Mouse (Mus musculus): ENCODE measurements around the gene Slc36a3. TPM values are rescaled to one million over a fixed set of nuclear protein-coding genes. Genes with fewer than 3 reads are reported as not detected.
"Not testable (repeated sequence)": the region's sequence is repeated elsewhere in the genome, so short reads cannot be mapped to it uniquely, and the experiment has no call there.

The Slc36a3 gene
- polyA plus RNA-seq, 1 experiment from 2014 or later: not detected

- Histone ChIP-seq H3K27ac (ENCODE audit: low read length) (no peak overlapping the region), H3K4me3 (replicated peaks; ENCODE audit: low read length) (no peak overlapping the region), H3K4me1 (replicated peaks; ENCODE audit: control insufficient read depth, insufficient read depth, low read length) (no peaks in the 10 kb centered on the region), H3K9ac (replicated peaks; ENCODE audit: low read depth, low read length) (no peak overlapping the region), H3K36me3 (ENCODE audit: control insufficient read depth, insufficient read depth) (no peaks in the 10 kb centered on the region), H3K4me2 (ENCODE audit: low read length) (no peak overlapping the region), H3K27me3 (replicated peaks; ENCODE audit: control insufficient read depth, insufficient read depth, low read length) (no peaks in the 10 kb centered on the region), H3K9me3 (ENCODE audit: control insufficient read depth, low read length) (no peaks in the 10 kb centered on the region)
- 92% methylated on average over 2 of the region's 2 CpGs for WGBS
- no peak for ATAC-seq
Measured at GRCm38 (mm10) chr11:55117031-55117430, 34.5 kb downstream of the Slc36a3 start.

- H3K9ac ChIP-seq (replicated peaks; ENCODE audit: low read depth, low read length): no peak overlapping the region
- H3K27ac ChIP-seq (ENCODE audit: low read length): no peak overlapping the region
- no peaks in the 10 kb centered on the region for H3K4me1 ChIP-seq (replicated peaks; ENCODE audit: control insufficient read depth, insufficient read depth, low read length)
- no peaks in the 10 kb centered on the region for H3K27me3 ChIP-seq (replicated peaks; ENCODE audit: control insufficient read depth, insufficient read depth, low read length)
- 91% methylated on average over 3 of the region's 3 CpGs for WGBS
- H3K9me3 ChIP-seq (ENCODE audit: control insufficient read depth, low read length): no peaks in the 10 kb centered on the region
- H3K4me3 ChIP-seq (replicated peaks; ENCODE audit: low read length): no peak overlapping the region
- no peaks in the 10 kb centered on the region for H3K36me3 ChIP-seq (ENCODE audit: control insufficient read depth, insufficient read depth)
- ATAC-seq: no peak
- H3K4me2 ChIP-seq (ENCODE audit: low read length): no peak overlapping the region
Measured at GRCm38 (mm10) chr11:55116004-55116403, 35.5 kb downstream of the Slc36a3 start.

GRCm38 (mm10) chr11:55114291-55114690 is 37.2 kb downstream of the Slc36a3 start:
- no peak overlapping the region for H3K27ac ChIP-seq (ENCODE audit: low read length)
- no peaks in the 10 kb centered on the region for H3K4me1 ChIP-seq (replicated peaks; ENCODE audit: control insufficient read depth, insufficient read depth, low read length)
- 82% methylated on average over 2 of the region's 2 CpGs for WGBS
- H3K27me3 ChIP-seq (replicated peaks; ENCODE audit: control insufficient read depth, insufficient read depth, low read length): no peaks in the 10 kb centered on the region
- H3K9me3 ChIP-seq (ENCODE audit: control insufficient read depth, low read length): no peaks in the 10 kb centered on the region
- ATAC-seq: no peak
- no peak overlapping the region for H3K9ac ChIP-seq (replicated peaks; ENCODE audit: low read depth, low read length)
- no peaks in the 10 kb centered on the region for H3K36me3 ChIP-seq (ENCODE audit: control insufficient read depth, insufficient read depth)
- H3K4me2 ChIP-seq (ENCODE audit: low read length): no peak overlapping the region
- no peak overlapping the region for H3K4me3 ChIP-seq (replicated peaks; ENCODE audit: low read length)

GRCm38 (mm10) chr11:55113861-55114250 is 37.7 kb downstream of the Slc36a3 start:
- not testable (repeated sequence) for H3K4me3 ChIP-seq (replicated peaks; ENCODE audit: low read length); H3K9me3 ChIP-seq (ENCODE audit: control insufficient read depth, low read length); H3K9ac ChIP-seq (replicated peaks; ENCODE audit: low read depth, low read length); H3K4me1 ChIP-seq (replicated peaks; ENCODE audit: control insufficient read depth, insufficient read depth, low read length); H3K27ac ChIP-seq (ENCODE audit: low read length); H3K27me3 ChIP-seq (replicated peaks; ENCODE audit: control insufficient read depth, insufficient read depth, low read length); ATAC-seq; H3K36me3 ChIP-seq (ENCODE audit: control insufficient read depth, insufficient read depth); H3K4me2 ChIP-seq (ENCODE audit: low read length)
- WGBS: 65% methylated on average over 4 of the region's 4 CpGs

- Histone ChIP-seq H3K4me3 (replicated peaks; ENCODE audit: low read length) (no peak overlapping the region), H3K9ac (replicated peaks; ENCODE audit: low read depth, low read length) (no peak overlapping the region), H3K36me3 (ENCODE audit: control insufficient read depth, insufficient read depth) (no peaks in the 10 kb centered on the region), H3K4me1 (replicated peaks; ENCODE audit: control insufficient read depth, insufficient read depth, low read length) (no peaks in the 10 kb centered on the region), H3K27ac (ENCODE audit: low read length) (no peak overlapping the region), H3K27me3 (replicated peaks; ENCODE audit: control insufficient read depth, insufficient read depth, low read length) (no peaks in the 10 kb centered on the region), H3K9me3 (ENCODE audit: control insufficient read depth, low read length) (no peaks in the 10 kb centered on the region), H3K4me2 (ENCODE audit: low read length) (no peak overlapping the region)
- 74% methylated on average over 7 of the region's 7 CpGs for WGBS
- no peak for ATAC-seq
Measured at GRCm38 (mm10) chr11:55113209-55113860, 38.2 kb downstream of the Slc36a3 start.

GRCm38 (mm10) chr11:55110566-55111169 is 40.8 kb downstream of the Slc36a3 start:
- Histone ChIP-seq H3K9me3 (ENCODE audit: control insufficient read depth, low read length) (no peaks in the 10 kb centered on the region), H3K4me2 (ENCODE audit: low read length) (no peak overlapping the region), H3K4me3 (replicated peaks; ENCODE audit: low read length) (no peak overlapping the region), H3K27me3 (replicated peaks; ENCODE audit: control insufficient read depth, insufficient read depth, low read length) (no peaks in the 10 kb centered on the region), H3K36me3 (ENCODE audit: control insufficient read depth, insufficient read depth) (no peaks in the 10 kb centered on the region), H3K4me1 (replicated peaks; ENCODE audit: control insufficient read depth, insufficient read depth, low read length) (no peaks in the 10 kb centered on the region), H3K27ac (ENCODE audit: low read length) (no peak overlapping the region), H3K9ac (replicated peaks; ENCODE audit: low read depth, low read length) (no peak overlapping the region)
- ATAC-seq: no peak
- 79% methylated on average over 7 of the region's 7 CpGs for WGBS

- Histone ChIP-seq H3K9me3 (ENCODE audit: control insufficient read depth, low read length) (no peaks in the 10 kb centered on the region), H3K4me1 (replicated peaks; ENCODE audit: control insufficient read depth, insufficient read depth, low read length) (no peaks in the 10 kb centered on the region), H3K9ac (replicated peaks; ENCODE audit: low read depth, low read length) (no peak overlapping the region), H3K27me3 (replicated peaks; ENCODE audit: control insufficient read depth, insufficient read depth, low read length) (no peaks in the 10 kb centered on the region), H3K27ac (ENCODE audit: low read length) (no peak overlapping the region), H3K4me2 (ENCODE audit: low read length) (no peak overlapping the region), H3K36me3 (ENCODE audit: control insufficient read depth, insufficient read depth) (no peaks in the 10 kb centered on the region), H3K4me3 (replicated peaks; ENCODE audit: low read length) (no peak overlapping the region)
- 95% methylated on average over 7 of the region's 7 CpGs for WGBS
- ATAC-seq: no peak
Measured at GRCm38 (mm10) chr11:55109521-55110300, 41.8 kb downstream of the Slc36a3 start.

- Histone ChIP-seq H3K27ac (ENCODE audit: low read length) (no peak overlapping the region), H3K9me3 (ENCODE audit: control insufficient read depth, low read length) (no peaks in the 10 kb centered on the region), H3K4me2 (ENCODE audit: low read length) (no peak overlapping the region), H3K9ac (replicated peaks; ENCODE audit: low read depth, low read length) (no peak overlapping the region), H3K4me3 (replicated peaks; ENCODE audit: low read length) (no peak overlapping the region), H3K4me1 (replicated peaks; ENCODE audit: control insufficient read depth, insufficient read depth, low read length) (no peaks in the 10 kb centered on the region), H3K27me3 (replicated peaks; ENCODE audit: control insufficient read depth, insufficient read depth, low read length) (no peaks in the 10 kb centered on the region), H3K36me3 (ENCODE audit: control insufficient read depth, insufficient read depth) (no peaks in the 10 kb centered on the region)
- WGBS: 93% methylated on average over 1 of the region's 1 CpGs
- ATAC-seq: no peak
Measured at GRCm38 (mm10) chr11:55106636-55107035, 44.9 kb downstream of the Slc36a3 start.

GRCm38 (mm10) chr11:55105389-55105788 is 46.1 kb downstream of the Slc36a3 start:
- ATAC-seq: no peak

More at GRCm38 (mm10) chr11:55105389-55105788, 46.1 kb downstream of the Slc36a3 start:
- no peak overlapping the region for H3K4me3 ChIP-seq (replicated peaks; ENCODE audit: low read length)
- H3K27me3 ChIP-seq (replicated peaks; ENCODE audit: control insufficient read depth, insufficient read depth, low read length): no peaks in the 10 kb centered on the region
- no peak overlapping the region for H3K4me2 ChIP-seq (ENCODE audit: low read length)
- WGBS: 86% methylated on average over 4 of the region's 4 CpGs
- no peaks in the 10 kb centered on the region for H3K4me1 ChIP-seq (replicated peaks; ENCODE audit: control insufficient read depth, insufficient read depth, low read length)
- no peaks in the 10 kb centered on the region for H3K36me3 ChIP-seq (ENCODE audit: control insufficient read depth, insufficient read depth)
- no peak overlapping the region for H3K9ac ChIP-seq (replicated peaks; ENCODE audit: low read depth, low read length)
- H3K9me3 ChIP-seq (ENCODE audit: control insufficient read depth, low read length): no peaks in the 10 kb centered on the region
- H3K27ac ChIP-seq (ENCODE audit: low read length): no peak overlapping the region

Measured in forebrain, embryonic 16.5 days (tissue).